9 mouse cellular contexts compared by ENCODE assay signal in genomic region chr6:31638434-31639220, GRCm38 (mm10).
A peak's percentile ranks its signal among the peaks of the same experiment; 100 is the strongest.
DNase-seq lines count a peak whose midpoint lies in the region; ATAC-seq and TF ChIP-seq lines count a peak whose summit lies in the region.
"Had no signal": no experiment of that assay in that cellular context is flagged by ENCODE, and none has a peak within 500 bp of the region (broad histone marks: within the 10 kb centered on the region; RNA-seq: fewer than 3 reads in every experiment).

No protein-coding gene starts in this region.

- TF ChIP-seq CTCF in heart, adult 2 months (IDR thresholded peaks at IDR 0.05), result no peak

- H3K36me3 ChIP-seq in heart, adult 2 months (ENCODE audit: control insufficient read depth, insufficient read depth, low read length), result no peaks in the 10 kb centered on the region
- H3K36me3 ChIP-seq in midbrain, embryonic 11.5 days (ENCODE audit: control insufficient read depth, insufficient read depth, low read length), result no peaks in the 10 kb centered on the region
- H3K36me3 ChIP-seq in midbrain, embryonic 15.5 days (replicated peaks), result no peaks in the 10 kb centered on the region
- no peaks in the 10 kb centered on the region for H3K36me3 ChIP-seq in embryonic facial prominence, embryonic 10.5 days (replicated peaks)
- H3K36me3 ChIP-seq in midbrain, embryonic 13.5 days, result no peaks in the 10 kb centered on the region

- no peaks in the 10 kb centered on the region for H3K27me3 ChIP-seq in heart, adult 2 months (ENCODE audit: control insufficient read depth, insufficient read depth, low read length)
- H3K27me3 ChIP-seq in midbrain, embryonic 11.5 days (ENCODE audit: control insufficient read depth, insufficient read depth, low read length), result no peaks in the 10 kb centered on the region
- H3K27me3 ChIP-seq in midbrain, embryonic 15.5 days (replicated peaks), result 0 out of 2 replicates have a peak, but pooled peaks cover 4% of the 10 kb centered on the region
- H3K27me3 ChIP-seq in embryonic facial prominence, embryonic 10.5 days (replicated peaks; ENCODE audit: low read depth, poor library complexity, severe bottlenecking), result peaks cover 25% of the 10 kb centered on the region
- peaks cover 10% of the 10 kb centered on the region; the same call in 1 of the 2 replicates for H3K27me3 ChIP-seq in midbrain, embryonic 13.5 days

- no peaks in the 10 kb centered on the region for H3K9me3 ChIP-seq in midbrain, embryonic 11.5 days (ENCODE audit: control insufficient read depth, low read length)
- no peaks in the 10 kb centered on the region for H3K9me3 ChIP-seq in midbrain, embryonic 15.5 days
- H3K9me3 ChIP-seq in embryonic facial prominence, embryonic 10.5 days, result no peaks in the 10 kb centered on the region
- H3K9me3 ChIP-seq in midbrain, embryonic 13.5 days, result no peaks in the 10 kb centered on the region

- no peak overlapping the region; the same call in 1 of the 2 replicates for H3K4me2 ChIP-seq in midbrain, embryonic 11.5 days
- no peak overlapping the region for H3K4me2 ChIP-seq in midbrain, embryonic 15.5 days
- peak overlapping the region; percentile 27 for H3K4me2 ChIP-seq in midbrain, embryonic 13.5 days (replicated peaks)
- H3K4me2 ChIP-seq: lung, embryonic 14.5 days had no signal

- DNase-seq in heart, adult 2 months, result peak; percentile 25 to 42
- DNase-seq in heart, postnatal 25 days (ENCODE audit: low spot score), result no peak
- DNase-seq in midbrain, embryonic 11.5 days (ENCODE audit: low spot score, missing footprints), result peak; percentile 88
- DNase-seq in embryonic facial prominence, embryonic 10.5 days (ENCODE audit: low spot score), result no peak
- DNase-seq in cerebellum, adult 18-20 months, result no peak
- no peak for DNase-seq in adrenal gland, postnatal 14 days

- no peaks in the 10 kb centered on the region for H3K79me2 ChIP-seq in heart, adult 2 months (replicated peaks; ENCODE audit: control insufficient read depth, insufficient read depth, low read length)

- peak overlapping the region; percentile 82 for H3K27ac ChIP-seq in heart, adult 2 months
- H3K27ac ChIP-seq in midbrain, embryonic 11.5 days (ENCODE audit: low read depth, low read length), result no peak overlapping the region
- H3K27ac ChIP-seq in midbrain, embryonic 15.5 days, result no peak overlapping the region
- 0 out of 2 replicates have a peak overlapping the region, but pooled peaks have one; percentile 36 for H3K27ac ChIP-seq in embryonic facial prominence, embryonic 10.5 days (replicated peaks)
- H3K27ac ChIP-seq in midbrain, embryonic 13.5 days, result no peak overlapping the region

- no peak for TF ChIP-seq EP300 in heart, adult 2 months (IDR thresholded peaks at IDR 0.05; ENCODE audit: insufficient read depth, low read depth, low read length)

- intact Hi-C loops in heart, adult 2 months (cut with DNase I), result loop anchor here (1.0 to 2.0 kb wide), 2 partner anchors 76 to 113 kb away; partner anchors contain the start of gene Podxl
- intact Hi-C loops in heart, postnatal 25 days (cut with DNase I), result loop anchor here (1.0 to 5.0 kb wide), 3 partner anchors 46 to 110 kb away; partner anchors contain the start of gene Podxl

- ATAC-seq in midbrain, embryonic 11.5 days (ENCODE audit: low FRiP score), result peak; percentile 28
- ATAC-seq in midbrain, embryonic 15.5 days (replicated peaks), result no peak
- ATAC-seq in midbrain, embryonic 13.5 days, result peak; percentile 21; the same call in 1 of the 2 replicates

- 54% methylated on average over 13 of the region's 13 CpGs for WGBS in heart, adult 2 months
- 26% methylated on average over 13 of the region's 13 CpGs for WGBS in midbrain, embryonic 11.5 days
- 40% methylated on average over 13 of the region's 13 CpGs for WGBS in midbrain, embryonic 15.5 days
- 35% methylated on average over 13 of the region's 13 CpGs for WGBS in embryonic facial prominence, embryonic 10.5 days
- WGBS in midbrain, embryonic 13.5 days, result 30% methylated on average over 13 of the region's 13 CpGs

- TF ChIP-seq POLR2A in heart, adult 2 months (IDR thresholded peaks at IDR 0.05; ENCODE audit: insufficient read depth, low read depth, low read length), result no peak

- H3K4me3 ChIP-seq in heart, adult 2 months, result no peak overlapping the region
- no peak overlapping the region for H3K4me3 ChIP-seq in midbrain, embryonic 11.5 days (ENCODE audit: low read depth, low read length)
- H3K4me3 ChIP-seq in midbrain, embryonic 15.5 days, result no peak overlapping the region
- H3K4me3 ChIP-seq in embryonic facial prominence, embryonic 10.5 days, result 0 out of 2 replicates have a peak overlapping the region, but pooled peaks have one; percentile 19
- no peak overlapping the region for H3K4me3 ChIP-seq in midbrain, embryonic 13.5 days (replicated peaks)

- H3K9ac ChIP-seq in heart, adult 2 months (ENCODE audit: low read depth, low read length), result no peak overlapping the region
- H3K9ac ChIP-seq in midbrain, embryonic 11.5 days (ENCODE audit: low read length), result peak overlapping the region; percentile 20; the same call in 1 of the 2 replicates
- H3K9ac ChIP-seq in midbrain, embryonic 15.5 days, result no peak overlapping the region
- H3K9ac ChIP-seq in midbrain, embryonic 13.5 days (replicated peaks), result no peak overlapping the region
- H3K9ac ChIP-seq: lung, embryonic 14.5 days had no signal

- peaks cover 17% of the 10 kb centered on the region for H3K4me1 ChIP-seq in heart, adult 2 months (ENCODE audit: control insufficient read depth, insufficient read depth, low read length)
- H3K4me1 ChIP-seq in midbrain, embryonic 11.5 days (ENCODE audit: control insufficient read depth, insufficient read depth, low read length), result peaks cover 4% of the 10 kb centered on the region
- H3K4me1 ChIP-seq in midbrain, embryonic 15.5 days, result peaks cover 9% of the 10 kb centered on the region
- peaks cover 36% of the 10 kb centered on the region for H3K4me1 ChIP-seq in embryonic facial prominence, embryonic 10.5 days
- H3K4me1 ChIP-seq in midbrain, embryonic 13.5 days (replicated peaks), result 0 out of 2 replicates have a peak, but pooled peaks cover 5% of the 10 kb centered on the region

Comparison
In these comparisons a context has a peak if more than half of its experiments do, and no peak if none do; other contexts are left out.
1. DNase-seq: peak in heart, adult 2 months (2 of 2) and midbrain, embryonic 11.5 days (single experiment); none in heart, postnatal 25 days (single experiment), embryonic facial prominence, embryonic 10.5 days (single experiment), cerebellum, adult 18-20 months (0 of 2) and adrenal gland, postnatal 14 days (single experiment).
2. H3K27ac ChIP-seq: peak in heart, adult 2 months (single experiment) and embryonic facial prominence, embryonic 10.5 days (single experiment); none in midbrain, embryonic 11.5 days (single experiment), midbrain, embryonic 15.5 days (single experiment) and midbrain, embryonic 13.5 days (single experiment).